Mouse (Mus musculus) limb, embryonic 10.5 days (tissue): Measurements from ENCODE around the gene Myo1a. TPM values are rescaled to one million over a fixed set of nuclear protein-coding genes. Genes with fewer than 3 reads are reported as not detected.

Experiments
- DNase-seq: peaks from one replicate; pipeline ENCODE4 v3.0.0-alpha.2; 2017; ENCODE audit warnings: low spot score
- H3K27ac ChIP-seq: fragments of 300-500 bp; sonication (generic); 2 replicates; pipeline ENCODE4 v1.5.1; 2016; ENCODE audit warnings: mild to moderate bottlenecking
- H3K27me3 ChIP-seq: fragments of 300-500 bp; sonication (generic); 2 replicates; pipeline ENCODE4 v1.6.1; 2016; ENCODE audit warnings: low read depth, mild to moderate bottlenecking; ENCODE audit not compliant: poor library complexity, severe bottlenecking
- H3K36me3 ChIP-seq: fragments of 300-500 bp; sonication (generic); 2 replicates; pipeline ENCODE4 v1.6.1; 2016; ENCODE audit warnings: mild to moderate bottlenecking, moderate library complexity
- H3K4me1 ChIP-seq: fragments of 300-500 bp; sonication (generic); 2 replicates; pipeline ENCODE4 v1.6.1; 2016
- H3K4me3 ChIP-seq: fragments of 300-500 bp; sonication (generic); 2 replicates; pipeline ENCODE4 v1.5.1; 2016; ENCODE audit warnings: mild to moderate bottlenecking, moderate library complexity
- H3K9me3 ChIP-seq: fragments of 300-500 bp; sonication (generic); replicated peaks from 2 replicates; pipeline ENCODE4 v1.6.1; 2016; ENCODE audit warnings: mild to moderate bottlenecking
- WGBS: fragments of 180-500 bp; shearing (Covaris S2); methylation state at CpG from one replicate; pipeline ENCODE4 v1.1.7; 2016; 5-methylcytosine and 5-hydroxymethylcytosine counted together
- polyA plus RNA-seq: library from polyadenylated mRNA; unstranded; fragments of >200 nt; fragmentation: Nextera tagmentation; extraction: Ambion mirVana; gene quantifications from 2 replicates; pipeline ENCODE4 v1.2.1, GENCODE M21; 2016

Myo1a gene
- polyA plus RNA-seq, 1 experiment from 2014 or later: 0.78 TPM

GRCm38 (mm10) chr10:127712736-127713135 lies 7.8 kb downstream of the Myo1a start:
- DNase-seq: no peak
- H3K27ac ChIP-seq: no peak overlapping the region
- 68% methylated on average over 6 of the region's 6 CpGs for WGBS
- no peaks in the 10 kb centered on the region for H3K27me3 ChIP-seq
- H3K36me3 ChIP-seq: no peaks in the 10 kb centered on the region
- H3K4me1 ChIP-seq: peaks cover 14% of the 10 kb centered on the region
- H3K4me3 ChIP-seq: no peak overlapping the region
- H3K9me3 ChIP-seq: no peaks in the 10 kb centered on the region

GRCm38 (mm10) chr10:127721671-127722418 lies 16.9 kb downstream of the Myo1a start:
- Histone ChIP-seq H3K36me3 (no peaks in the 10 kb centered on the region), H3K27ac (peak overlapping the region; percentile 62), H3K4me1 (peaks cover 37% of the 10 kb centered on the region), H3K4me3 (peak overlapping the region; percentile 32), H3K27me3 (peaks cover 45% of the 10 kb centered on the region), H3K9me3 (no peaks in the 10 kb centered on the region)
- 10% methylated on average over 20 of the region's 20 CpGs for WGBS
- DNase-seq: peak; percentile 37

DNA sequence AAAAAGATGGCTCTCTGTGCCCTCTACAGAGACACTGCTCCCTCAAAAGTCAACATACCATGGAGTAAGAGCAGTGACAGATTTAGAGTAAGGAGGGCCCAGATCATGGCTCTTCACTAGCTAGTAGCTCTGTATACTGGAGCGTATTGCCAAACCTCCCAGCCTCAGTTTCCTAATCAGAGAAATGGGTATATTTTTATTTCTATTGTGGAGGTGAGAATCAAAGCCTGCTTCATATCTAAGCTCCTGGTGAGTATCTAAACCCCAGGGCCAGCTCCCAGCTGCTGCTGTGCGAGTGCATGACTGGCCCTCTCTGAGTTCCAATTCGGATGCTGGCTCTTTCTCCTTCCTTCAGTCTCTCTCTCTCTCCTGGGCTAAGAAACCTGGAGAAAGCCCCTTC lies 19.2 kb downstream of the Myo1a start, which contains the start of gene Tac2:
TSS of gene Tac2 (plus strand) at position 301 of the 400 bp plus-strand sequence.
- 86% methylated on average over 3 of the region's 3 CpGs for WGBS
- Histone ChIP-seq H3K27me3 (peaks cover 61% of the 10 kb centered on the region), H3K27ac (no peak within 1 kb of the TSS), H3K9me3 (no peaks in the 10 kb centered on the region), H3K4me1 (peaks cover 27% of the 10 kb centered on the region), H3K4me3 (no peak within 1 kb of the TSS), H3K36me3 (no peaks in the 10 kb centered on the region)
- no peak for DNase-seq

DNA sequence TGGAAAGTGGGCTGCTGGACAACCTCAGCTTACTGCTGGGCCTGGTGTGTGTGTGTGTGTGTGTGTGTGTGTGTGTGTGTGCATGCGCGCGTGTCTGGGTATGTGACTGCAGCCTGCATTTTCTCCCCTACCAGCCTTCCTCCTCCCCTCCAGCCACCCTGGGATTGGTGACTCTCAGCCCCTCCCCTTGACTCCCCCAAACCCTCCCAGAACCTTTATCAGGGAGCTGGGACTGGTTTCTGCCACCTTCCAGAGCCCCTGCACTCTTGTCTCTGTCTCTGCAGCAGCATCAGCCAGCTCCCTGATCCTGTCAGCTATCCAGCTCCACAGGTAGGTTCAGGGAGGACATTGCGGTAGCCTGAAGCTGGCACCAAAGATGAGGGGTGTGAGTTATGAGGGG lies 20.2 kb downstream of the Myo1a start:
- no peak for DNase-seq
- no peak overlapping the region for H3K4me3 ChIP-seq
- peaks cover 59% of the 10 kb centered on the region for H3K27me3 ChIP-seq
- no peaks in the 10 kb centered on the region for H3K36me3 ChIP-seq
- 94% methylated on average over 4 of the region's 4 CpGs for WGBS
- H3K9me3 ChIP-seq: no peaks in the 10 kb centered on the region
- no peak overlapping the region for H3K27ac ChIP-seq
- peaks cover 27% of the 10 kb centered on the region for H3K4me1 ChIP-seq

DNA sequence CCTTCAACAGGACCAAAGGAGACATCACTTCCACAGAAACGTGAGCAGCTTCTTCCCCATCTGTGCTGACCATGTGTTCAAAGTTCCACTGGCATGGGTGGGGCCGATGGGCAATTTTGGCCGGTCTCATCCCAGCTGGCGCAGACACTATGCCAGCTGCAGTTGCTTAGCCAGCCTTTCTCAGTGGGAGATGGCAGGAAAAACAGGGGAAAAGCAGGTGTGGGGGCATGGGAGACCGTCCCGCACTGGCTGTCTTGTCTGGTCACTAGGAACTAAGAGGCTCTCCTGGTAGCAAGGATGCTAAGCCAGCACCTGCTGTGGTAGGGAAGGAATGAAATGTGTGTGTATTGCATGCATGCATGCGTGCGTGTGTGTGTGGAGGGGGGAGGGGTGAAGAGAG lies 23.5 kb downstream of the Myo1a start:
- Histone ChIP-seq H3K4me3 (no peak overlapping the region), H3K27ac (no peak overlapping the region), H3K36me3 (no peaks in the 10 kb centered on the region), H3K27me3 (peaks cover 31% of the 10 kb centered on the region), H3K4me1 (peaks cover 14% of the 10 kb centered on the region; the same call in 1 of the 2 replicates), H3K9me3 (no peaks in the 10 kb centered on the region)
- DNase-seq: no peak
- 84% methylated on average over 8 of the region's 8 CpGs for WGBS

- Histone ChIP-seq H3K36me3 (no peaks in the 10 kb centered on the region), H3K4me1 (peaks cover 6% of the 10 kb centered on the region; the same call in 1 of the 2 replicates), H3K4me3 (no peak overlapping the region), H3K27me3 (peaks cover 31% of the 10 kb centered on the region), H3K9me3 (no peaks in the 10 kb centered on the region), H3K27ac (no peak overlapping the region)
- DNase-seq: no peak
- 77% methylated on average over 11 of the region's 11 CpGs for WGBS
These were observed 25.4 kb downstream of the Myo1a start for GRCm38 (mm10) chr10:127730285-127730932.

- DNase-seq: no peak
- Histone ChIP-seq H3K9me3 (no peaks in the 10 kb centered on the region), H3K4me3 (no peak overlapping the region), H3K27me3 (peaks cover 26% of the 10 kb centered on the region), H3K36me3 (no peaks in the 10 kb centered on the region), H3K27ac (no peak overlapping the region), H3K4me1 (peaks cover 6% of the 10 kb centered on the region; the same call in 1 of the 2 replicates)
- WGBS: 48% methylated on average over 9 of the region's 9 CpGs
These were observed 26.0 kb downstream of the Myo1a start for GRCm38 (mm10) chr10:127730933-127731310.

GRCm38 (mm10) chr10:127731397-127731796 lies 26.4 kb downstream of the Myo1a start:
- 38% methylated on average over 5 of the region's 5 CpGs for WGBS
- Histone ChIP-seq H3K9me3 (no peaks in the 10 kb centered on the region), H3K4me1 (peaks cover 6% of the 10 kb centered on the region; the same call in 1 of the 2 replicates), H3K27ac (no peak overlapping the region), H3K27me3 (peaks cover 26% of the 10 kb centered on the region), H3K36me3 (no peaks in the 10 kb centered on the region), H3K4me3 (no peak overlapping the region)
- no peak for DNase-seq

DNA sequence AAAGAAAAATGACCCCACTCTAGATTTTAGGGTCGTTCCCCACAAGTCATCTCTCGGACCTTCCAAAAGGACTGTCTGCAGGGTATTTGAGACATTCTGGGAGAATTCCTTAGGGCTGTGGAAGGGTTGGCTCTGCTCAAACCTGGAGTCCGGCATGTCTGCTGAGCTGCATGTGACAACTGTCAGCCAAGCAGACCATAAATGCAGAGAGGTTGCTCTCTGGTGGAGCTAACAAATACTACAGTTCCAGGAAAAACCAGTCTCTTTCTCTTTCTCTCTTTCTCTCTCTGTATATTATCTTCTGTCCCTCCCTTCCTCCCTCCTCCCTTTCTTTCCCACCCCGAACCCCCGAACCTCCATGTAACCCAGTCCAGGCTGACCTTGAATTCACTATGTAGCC lies 29.5 kb downstream of the Myo1a start:
- peaks cover 8% of the 10 kb centered on the region; the same call in 1 of the 2 replicates for H3K27me3 ChIP-seq
- no peak overlapping the region for H3K4me3 ChIP-seq
- no peaks in the 10 kb centered on the region for H3K9me3 ChIP-seq
- H3K36me3 ChIP-seq: no peaks in the 10 kb centered on the region
- DNase-seq: no peak
- peaks cover 17% of the 10 kb centered on the region; the same call in 1 of the 2 replicates for H3K4me1 ChIP-seq
- H3K27ac ChIP-seq: no peak overlapping the region
- 62% methylated on average over 5 of the region's 5 CpGs for WGBS

DNA sequence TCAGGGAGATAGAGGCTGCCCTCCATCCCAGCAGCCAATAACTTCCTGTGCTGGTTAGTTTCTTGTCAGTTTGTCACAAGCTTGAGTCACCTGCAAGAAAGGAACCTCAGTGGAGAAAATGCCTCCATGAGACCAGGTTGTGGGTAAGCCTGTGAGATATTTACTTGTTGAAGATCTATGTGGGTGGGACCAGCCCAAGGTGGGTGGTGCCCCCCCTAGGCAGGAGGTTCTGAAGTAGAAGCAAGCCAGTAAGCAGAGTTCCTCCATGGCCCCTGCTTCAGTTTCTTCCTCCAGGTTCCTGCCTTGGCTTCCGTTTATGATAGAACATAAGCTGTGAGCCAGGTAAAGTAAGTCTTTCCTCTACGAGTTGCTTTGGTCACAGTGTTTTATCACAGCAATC lies 31.3 kb downstream of the Myo1a start:
- peaks cover 3% of the 10 kb centered on the region for H3K36me3 ChIP-seq
- H3K9me3 ChIP-seq: no peaks in the 10 kb centered on the region
- H3K4me3 ChIP-seq: no peak overlapping the region
- H3K27me3 ChIP-seq: no peaks in the 10 kb centered on the region
- DNase-seq: no peak
- 77% methylated on average over 2 of the region's 2 CpGs for WGBS
- peaks cover 21% of the 10 kb centered on the region for H3K4me1 ChIP-seq
- no peak overlapping the region for H3K27ac ChIP-seq

DNA sequence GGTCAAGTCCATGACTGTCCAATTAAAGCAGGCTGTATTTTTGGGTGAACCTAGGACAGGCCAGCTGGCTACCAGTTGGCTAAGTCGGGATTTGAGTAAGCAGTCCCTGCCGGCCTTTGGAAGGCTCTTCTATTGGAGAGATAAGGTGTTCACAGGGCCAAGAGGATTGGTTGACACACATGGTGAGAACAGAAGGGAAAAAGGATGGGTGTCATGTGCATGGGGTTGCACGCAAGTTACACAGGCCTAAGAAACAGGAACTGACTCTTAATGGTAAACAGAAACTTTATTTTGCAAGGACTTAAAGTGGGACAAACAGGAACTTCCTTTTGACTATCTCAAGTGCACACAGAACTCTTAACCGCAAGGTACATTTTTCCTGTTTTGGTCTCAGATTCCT lies 31.9 kb downstream of the Myo1a start:
- peaks cover 19% of the 10 kb centered on the region for H3K4me1 ChIP-seq
- no peak for DNase-seq
- no peaks in the 10 kb centered on the region for H3K27me3 ChIP-seq
- no peak overlapping the region for H3K27ac ChIP-seq
- H3K4me3 ChIP-seq: no peak overlapping the region
- WGBS: 75% methylated on average over 4 of the region's 4 CpGs
- H3K9me3 ChIP-seq: no peaks in the 10 kb centered on the region
- H3K36me3 ChIP-seq: peaks cover 9% of the 10 kb centered on the region

DNA sequence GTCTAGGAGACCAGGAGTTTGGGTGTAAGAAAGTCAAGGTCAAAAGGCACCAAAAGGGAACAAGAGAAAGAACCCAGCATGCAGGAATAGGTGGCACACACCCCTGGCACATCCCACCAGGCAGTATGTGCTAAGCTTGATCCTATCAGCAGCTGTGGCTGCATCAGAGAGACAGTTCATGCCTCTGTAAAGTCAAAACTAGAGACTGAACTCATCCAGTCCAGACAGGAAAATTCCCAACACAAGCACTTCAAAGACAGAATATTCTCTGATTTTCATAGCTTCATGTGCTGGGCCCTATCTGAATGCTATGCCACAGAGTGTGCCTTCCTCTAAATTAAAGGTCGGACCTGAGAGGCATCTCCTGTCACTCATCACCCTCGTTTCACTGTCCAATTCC lies 32.6 kb downstream of the Myo1a start:
- H3K4me1 ChIP-seq: peaks cover 19% of the 10 kb centered on the region
- no peaks in the 10 kb centered on the region for H3K27me3 ChIP-seq
- no peak overlapping the region for H3K27ac ChIP-seq
- DNase-seq: no peak
- no peak overlapping the region for H3K4me3 ChIP-seq
- H3K36me3 ChIP-seq: peaks cover 16% of the 10 kb centered on the region
- H3K9me3 ChIP-seq: no peaks in the 10 kb centered on the region
- 24% methylated on average over 2 of the region's 2 CpGs for WGBS

GRCm38 (mm10) chr10:127738151-127738882 lies 33.3 kb downstream of the Myo1a start:
- WGBS: 48% methylated on average over 13 of the region's 13 CpGs
- Histone ChIP-seq H3K36me3 (peaks cover 23% of the 10 kb centered on the region), H3K27ac (no peak overlapping the region), H3K9me3 (no peaks in the 10 kb centered on the region), H3K4me1 (peaks cover 19% of the 10 kb centered on the region), H3K27me3 (no peaks in the 10 kb centered on the region), H3K4me3 (peak overlapping the region; percentile 17; the same call in 1 of the 2 replicates)
- peak; percentile 58 for DNase-seq
